Mouse (Mus musculus) c-Kit-positive CD71-positive TER-119-negative erythroid progenitor cells, embryonic 14.5 days (primary cell): ENCODE measurements around the gene Gm10837.

Source experiments
- DNase-seq: peaks from one replicate; pipeline ENCODE4 v3.0.0-alpha.2; 2013; ENCODE audit warnings: low read depth

The Gm10837 gene

GRCm38 (mm10) chr14:122479461-122480109, 10.8 kb upstream of the Gm10837 start:
- no peak for DNase-seq

GRCm38 (mm10) chr14:122480355-122480754, 10.0 kb upstream of the Gm10837 start:
- DNase-seq = no peak

DNA sequence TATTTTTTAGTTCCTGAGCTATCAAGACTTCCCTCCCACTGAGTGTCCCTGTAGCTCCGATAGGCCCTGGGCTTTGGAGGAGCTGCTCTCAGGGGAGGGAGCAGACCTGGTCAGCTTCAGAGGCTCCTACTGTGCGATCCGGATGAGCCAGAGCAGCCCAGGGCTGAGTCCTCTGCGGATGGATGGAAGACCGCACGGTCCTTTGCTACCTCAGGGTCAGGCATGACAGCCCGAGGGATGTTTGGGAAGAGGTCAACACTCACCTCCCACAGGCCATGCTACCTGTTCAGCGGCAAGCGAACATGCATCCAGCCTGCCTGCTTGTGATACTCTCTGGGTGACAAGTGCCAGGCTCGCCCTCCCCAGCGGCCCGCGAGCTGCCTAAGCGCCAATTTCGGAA, 9.2 kb upstream of the Gm10837 start:
- DNase-seq = no peak

- DNase-seq = no peak
These were observed 8.0 kb upstream of the Gm10837 start for GRCm38 (mm10) chr14:122482081-122483023.

DNA sequence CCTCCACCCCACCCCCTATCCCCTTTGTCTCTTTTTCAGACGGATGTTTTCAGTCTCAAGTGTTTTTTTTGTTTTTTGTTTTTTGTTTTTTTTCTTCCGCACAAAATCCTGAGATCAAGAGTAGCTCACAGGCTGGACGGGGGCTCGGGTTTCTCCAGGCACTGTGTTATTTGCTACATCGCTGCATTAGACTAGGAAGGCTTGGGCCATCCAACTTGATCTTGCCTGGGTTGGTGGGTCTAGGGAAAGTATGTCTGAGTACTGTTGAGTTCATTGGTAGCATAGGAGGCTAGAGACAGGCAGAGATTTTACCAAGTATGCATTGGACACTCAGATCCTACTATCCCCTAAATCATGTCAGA, 7.4 kb upstream of the Gm10837 start:
- DNase-seq = no peak

GRCm38 (mm10) chr14:122483556-122484421, 6.6 kb upstream of the Gm10837 start:
- DNase-seq = no peak

DNA sequence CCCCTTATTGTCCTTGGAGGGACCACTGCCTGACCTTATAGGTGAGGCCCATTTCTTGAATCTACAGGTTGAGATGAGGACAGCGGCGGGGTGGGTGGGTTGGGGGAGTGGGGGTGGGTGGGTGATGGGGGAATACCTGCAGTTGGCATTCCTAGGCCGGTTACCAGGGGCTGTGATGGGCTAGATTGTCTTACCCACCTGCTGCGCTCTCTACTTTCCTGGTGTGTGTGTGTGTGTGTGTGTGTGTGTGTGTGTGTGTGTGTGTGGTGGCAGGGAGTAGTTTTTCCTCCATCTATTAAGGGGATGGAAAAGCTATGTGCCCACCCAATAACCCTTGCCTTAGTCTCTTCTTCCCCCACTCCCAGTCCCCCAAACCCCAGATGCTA, 5.9 kb upstream of the Gm10837 start:
- no peak for DNase-seq

DNA sequence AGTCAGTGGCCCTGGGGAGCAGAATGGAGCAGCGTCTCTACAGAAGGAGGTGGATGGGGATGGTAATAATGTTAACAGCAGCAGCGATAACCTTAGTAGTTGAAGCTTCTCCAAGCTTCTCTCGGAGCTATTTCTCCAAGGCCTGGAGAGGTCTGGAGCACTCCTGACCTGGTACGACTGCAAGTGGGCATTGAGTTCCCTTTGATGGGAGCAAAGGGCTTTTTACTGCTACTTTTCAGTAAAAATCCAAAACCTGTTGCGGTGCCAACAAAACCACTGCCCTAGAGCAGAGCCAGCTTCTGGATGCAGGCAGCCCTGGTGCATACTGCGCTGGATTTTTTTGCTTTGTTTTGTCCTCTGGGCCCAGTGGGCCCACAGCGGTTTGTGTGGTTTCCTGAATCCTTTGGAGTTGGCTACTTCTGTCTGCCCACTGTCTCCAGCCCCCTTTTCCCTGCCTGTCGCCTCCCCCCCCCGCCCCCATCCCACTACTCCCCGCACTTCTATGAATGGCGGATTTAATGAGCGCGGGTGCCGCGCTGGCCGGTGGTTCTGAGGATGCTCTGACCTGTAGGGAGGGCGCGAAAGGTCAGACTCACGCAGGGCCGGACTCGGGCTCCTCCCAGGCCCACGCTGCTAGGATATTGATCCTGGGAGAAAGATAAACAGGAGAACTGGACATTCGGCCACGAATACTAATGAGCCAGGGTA, 5.4 kb upstream of the Gm10837 start:
- DNase-seq = no peak

DNA sequence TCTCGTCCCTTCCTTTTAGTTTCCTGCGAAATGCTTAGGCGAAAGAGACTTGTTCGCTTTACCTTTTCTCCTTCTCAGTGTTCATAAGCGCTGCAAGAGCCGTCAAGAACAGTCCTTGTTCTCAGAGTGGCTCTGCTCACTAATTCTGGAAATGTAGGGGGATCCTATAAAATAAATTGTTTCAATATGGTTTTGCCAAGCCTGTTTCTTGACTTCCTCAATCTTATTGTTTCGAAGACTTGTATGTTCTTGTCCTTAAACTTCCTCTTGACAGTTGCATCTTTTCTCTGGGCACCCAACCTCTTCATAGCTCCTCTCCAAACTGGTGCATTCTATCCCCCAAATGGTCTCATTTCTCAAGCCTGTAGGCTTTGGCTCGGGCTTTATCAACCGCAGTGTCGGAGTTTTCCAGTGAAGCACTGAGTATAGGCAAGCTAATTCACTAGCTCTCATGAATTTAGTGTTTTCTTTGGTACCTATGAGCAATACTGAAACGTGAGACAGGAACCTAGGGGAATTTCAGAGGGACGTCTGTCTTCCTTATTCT, 4.7 kb upstream of the Gm10837 start:
- no peak for DNase-seq

- DNase-seq = no peak
These were observed 3.8 kb upstream of the Gm10837 start for GRCm38 (mm10) chr14:122486611-122487010.

- no peak for DNase-seq
These were observed 3.0 kb upstream of the Gm10837 start for GRCm38 (mm10) chr14:122487366-122487765.

GRCm38 (mm10) chr14:122489041-122489440, 1.3 kb upstream of the Gm10837 start:
- DNase-seq = no peak

DNA sequence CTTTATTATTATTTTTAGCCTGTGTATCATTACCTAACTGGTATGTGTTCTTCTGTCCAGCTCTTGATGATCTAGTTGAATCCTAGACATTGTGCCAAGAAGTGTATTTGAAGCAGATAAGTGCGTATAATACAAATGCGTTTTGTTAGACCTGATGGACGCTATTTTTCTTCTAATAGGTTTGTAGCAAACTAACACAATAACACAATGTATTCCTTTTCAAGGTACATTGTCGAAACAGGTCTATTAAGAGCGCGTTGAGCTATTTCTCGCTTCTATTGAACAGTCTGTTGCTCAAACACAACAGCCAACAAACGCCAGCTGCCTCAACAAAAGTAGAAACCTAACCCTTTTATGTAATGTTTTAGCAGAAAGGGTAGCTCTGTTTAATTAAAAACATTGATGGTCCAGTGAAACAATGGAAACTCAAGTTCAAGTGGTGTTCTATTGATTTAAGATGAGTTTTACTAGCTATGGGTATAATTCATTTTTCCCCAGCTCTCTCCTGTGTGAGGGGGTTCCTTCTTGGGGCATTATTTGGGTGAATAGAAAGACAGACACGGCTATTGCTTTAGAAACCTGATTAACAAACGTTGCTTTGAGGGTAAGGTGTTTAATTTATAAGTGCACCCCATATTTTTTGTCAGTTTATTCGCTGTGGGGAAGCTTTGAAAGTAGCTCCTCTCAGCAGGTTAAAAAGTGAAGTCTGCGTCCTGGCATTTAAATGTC, 536 bp upstream of the Gm10837 start:
- no peak for DNase-seq

DNA sequence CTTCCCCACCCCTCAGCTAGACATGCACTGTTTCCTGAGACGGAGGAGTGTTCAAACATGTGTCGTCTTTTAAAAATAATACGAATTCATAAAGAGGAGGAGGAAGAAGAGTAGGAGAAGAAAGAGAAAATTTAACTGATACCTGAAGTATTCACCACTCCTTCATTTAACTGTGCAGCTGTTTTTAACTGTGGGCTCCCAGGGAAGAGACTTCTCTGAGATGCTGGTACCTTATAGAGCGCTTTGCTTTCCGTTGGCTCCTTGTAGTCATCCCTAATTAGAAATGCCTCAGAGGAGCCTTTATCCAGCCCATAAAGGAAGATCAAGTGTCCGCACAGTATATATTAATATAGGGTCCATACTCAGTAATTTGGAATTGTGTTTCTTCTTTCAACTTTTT, 1.1 kb downstream of the Gm10837 start:
- DNase-seq = no peak

GRCm38 (mm10) chr14:122492015-122492414, 1.6 kb downstream of the Gm10837 start:
- DNase-seq = no peak

DNA sequence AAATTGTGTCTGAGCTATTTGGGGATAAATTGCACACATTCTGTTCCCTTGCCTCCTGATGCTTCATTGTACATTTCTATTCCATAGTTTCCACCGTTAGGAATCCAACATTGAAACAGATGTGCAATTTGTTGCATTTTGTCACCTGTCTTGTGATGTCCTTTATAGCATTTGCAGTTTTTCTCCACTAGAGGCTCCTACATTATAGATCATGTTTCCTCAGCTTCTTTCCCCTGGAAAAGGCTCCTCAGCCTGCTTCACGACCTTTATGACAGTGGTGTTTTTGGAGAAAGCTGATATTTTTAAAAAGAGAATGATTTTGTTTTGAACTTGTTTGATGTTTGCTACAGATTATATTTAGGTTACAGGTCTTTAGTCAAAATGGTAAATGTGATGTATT, 18.7 kb downstream of the Gm10837 start:
- DNase-seq = no peak

DNA sequence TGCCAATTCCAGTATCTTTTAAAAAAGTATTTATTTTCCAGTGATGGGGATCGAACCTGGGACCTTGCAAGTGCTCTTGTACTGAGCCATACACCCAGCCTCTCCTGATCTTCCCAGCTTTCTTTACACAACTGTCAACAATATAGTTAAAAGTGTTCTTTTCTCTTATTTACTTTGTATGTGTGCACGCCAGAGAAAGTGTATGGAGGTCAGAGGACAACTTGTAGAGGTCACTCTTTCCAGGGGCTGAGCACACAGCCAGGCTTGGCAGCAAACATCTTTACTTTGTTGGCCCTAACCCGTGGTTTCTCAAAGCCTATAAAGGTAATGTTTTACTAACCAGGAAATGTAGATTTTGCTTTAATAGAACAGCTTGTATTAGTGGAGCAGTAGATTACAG, 21.1 kb downstream of the Gm10837 start:
- no peak for DNase-seq

GRCm38 (mm10) chr14:122513511-122514036, 23.2 kb downstream of the Gm10837 start:
- no peak for DNase-seq

DNA sequence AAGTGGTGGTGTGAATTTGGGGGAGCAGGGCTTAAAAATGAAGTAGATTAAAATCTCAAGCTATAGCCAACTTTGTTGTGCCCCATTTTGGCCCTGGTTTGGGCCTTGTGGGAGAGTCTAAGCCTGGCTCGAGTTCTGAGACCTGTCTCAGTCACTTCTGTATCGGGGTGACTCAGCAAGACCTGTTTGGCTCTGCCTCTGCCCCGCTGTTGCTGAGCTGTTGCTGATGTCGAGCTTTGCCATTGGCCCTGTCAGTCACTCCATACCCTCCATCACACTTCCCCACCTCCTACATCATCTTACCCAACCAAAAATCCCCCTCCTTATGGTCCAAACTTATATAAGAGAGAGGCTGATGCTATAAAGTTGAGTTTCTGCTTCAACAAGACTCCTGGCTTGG, 38.1 kb downstream of the Gm10837 start:
- no peak for DNase-seq

DNA sequence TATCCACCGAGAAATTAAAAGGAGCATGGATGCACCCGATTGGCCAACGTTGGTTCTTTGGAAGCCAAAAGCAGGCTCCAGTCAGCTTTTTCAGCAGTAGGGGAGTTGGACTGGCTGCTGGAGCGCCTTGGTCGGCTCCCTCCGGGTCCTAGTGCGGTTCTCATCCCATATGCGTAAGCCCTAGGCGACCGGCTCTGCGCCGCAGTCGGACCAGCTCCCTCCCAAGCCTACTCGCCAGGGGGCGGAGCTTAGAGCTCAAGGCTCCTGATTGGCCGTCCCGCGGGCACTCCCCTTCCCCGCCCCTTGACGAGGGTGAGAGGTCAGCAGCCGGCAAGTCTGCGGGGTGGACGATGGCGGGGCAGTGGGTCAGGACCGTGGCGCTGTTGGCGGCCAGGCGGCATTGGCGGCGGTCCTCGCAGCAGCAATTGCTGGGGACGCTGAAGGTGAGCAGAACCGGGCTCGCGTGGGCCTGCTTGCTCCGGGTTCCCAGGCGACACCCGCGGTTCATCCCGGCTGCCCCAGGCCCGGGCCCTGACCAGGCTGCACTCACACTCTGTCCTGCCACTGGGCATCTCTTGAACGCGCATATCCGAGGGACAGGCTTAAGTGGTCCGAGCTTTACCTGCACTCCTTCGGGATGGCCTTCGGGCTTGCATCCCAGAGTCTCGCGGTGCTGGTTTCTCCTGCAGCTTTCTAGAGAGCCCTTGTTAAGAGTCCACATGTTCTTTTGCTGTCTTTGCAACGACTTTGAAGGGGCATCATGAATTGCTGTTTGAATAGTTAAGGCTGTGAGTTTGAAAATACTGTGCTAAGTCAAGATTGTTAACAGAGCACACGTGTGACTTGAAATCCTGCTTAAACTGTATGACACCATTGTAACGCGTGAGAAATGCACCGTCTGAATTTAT, 43.9 kb downstream of the Gm10837 start, which contains the start of gene Pcca:
Gene Pcca (plus strand): TSS at position 308 of the 908 bp plus-strand sequence.
- DNase-seq = peak; percentile 89
